Mouse (Mus musculus): ENCODE measurements at regions not wholly inside any gene's neighbourhood (a gene's known extent, or its start where the extent isn't known, plus 50 kb on each side); places are given as distances from the start of the nearest gene placed in this dataset.
A peak's percentile ranks its signal among the peaks of the same experiment; 100 is the strongest.

DNA sequence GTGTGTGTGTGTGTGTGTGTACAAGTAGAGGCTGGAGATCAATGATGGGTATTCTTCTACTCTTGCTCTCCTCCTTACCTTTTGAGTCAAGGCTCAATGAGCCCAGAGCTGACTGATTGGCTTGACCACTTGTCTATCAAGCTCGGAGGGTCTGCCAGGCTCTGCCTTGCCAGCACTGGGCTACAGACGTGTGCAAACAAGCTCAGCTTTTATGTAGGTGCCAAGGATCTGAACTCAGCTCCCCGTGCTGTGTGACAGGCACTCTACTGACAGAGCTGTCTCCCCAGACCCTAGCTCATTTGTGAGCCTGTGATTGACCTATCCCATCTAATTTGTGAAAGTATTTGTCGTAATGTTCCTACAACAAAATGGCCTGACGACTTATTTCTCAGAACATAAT, 54.2 kb upstream of the Cdc42bpa start:
- WGBS: 92% methylated on average over 5 of the region's 5 CpGs

DNA sequence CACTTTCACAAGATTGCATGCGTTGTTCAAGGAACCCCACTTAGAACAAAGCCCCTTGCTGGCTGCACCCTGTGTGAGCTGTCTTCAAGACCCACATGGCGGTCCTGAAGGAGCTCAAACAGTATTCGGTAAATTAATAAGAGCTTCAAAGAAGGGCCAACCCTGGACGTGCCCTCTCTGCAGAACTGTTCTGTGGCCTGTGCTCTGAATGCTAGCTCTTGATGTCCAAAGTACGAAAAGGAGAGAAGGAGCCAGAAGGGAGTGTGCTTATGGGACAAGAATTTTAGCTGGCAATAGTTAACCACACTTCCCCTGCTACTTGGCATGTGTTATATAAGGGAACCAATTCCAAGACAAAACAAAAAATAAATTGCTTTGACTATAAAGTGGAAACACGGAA, 67.6 kb upstream of the Cdc42bpa start:
- no peak for DNase-seq (ENCODE audit: low spot score)
- Histone ChIP-seq H3K36me3 (no peaks in the 10 kb centered on the region), H3K4me1 (no peaks in the 10 kb centered on the region), H3K27me3 (ENCODE audit: low read depth, poor library complexity, severe bottlenecking) (no peaks in the 10 kb centered on the region), H3K4me3 (no peak overlapping the region), H3K9me3 (replicated peaks) (peaks cover 6% of the 10 kb centered on the region; the same call in 1 of the 2 replicates), H3K27ac (replicated peaks) (no peak overlapping the region)
- 92% methylated on average over 6 of the region's 6 CpGs for WGBS

More for the DNA sequence above, 54.2 kb upstream of the Cdc42bpa start:
- H3K27ac ChIP-seq (replicated peaks): no peak overlapping the region
- H3K36me3 ChIP-seq: no peaks in the 10 kb centered on the region
- H3K9me3 ChIP-seq (replicated peaks): 0 out of 2 replicates have a peak, but pooled peaks cover under 1% of the 10 kb centered on the region
- no peaks in the 10 kb centered on the region for H3K4me1 ChIP-seq
- H3K4me3 ChIP-seq: no peak overlapping the region
- DNase-seq (ENCODE audit: low spot score): no peak
- no peaks in the 10 kb centered on the region for H3K27me3 ChIP-seq (ENCODE audit: low read depth, poor library complexity, severe bottlenecking)

DNA sequence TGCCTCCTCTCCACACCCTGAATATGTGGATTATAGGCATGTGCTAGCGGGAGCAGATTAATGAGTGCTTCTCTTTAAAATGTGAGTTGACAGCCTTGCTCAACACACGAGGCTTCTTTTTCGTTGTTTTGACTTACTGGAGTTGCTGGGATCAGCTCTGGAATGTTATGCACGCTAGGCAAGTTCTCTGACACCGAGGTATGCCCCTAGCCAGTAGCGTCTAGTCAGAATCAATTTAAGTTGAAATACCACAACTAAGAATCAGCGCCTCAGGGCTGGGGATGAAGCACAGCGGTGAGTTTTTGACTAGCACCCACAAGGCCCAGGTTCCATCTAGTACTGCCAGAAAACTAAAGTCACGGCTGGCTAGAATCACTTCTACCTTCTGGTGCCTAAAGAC, 72.4 kb upstream of the Cdc42bpa start:
- H3K9me3 ChIP-seq (replicated peaks): no peaks in the 10 kb centered on the region
- no peaks in the 10 kb centered on the region for H3K36me3 ChIP-seq
- H3K4me3 ChIP-seq: no peak overlapping the region
- no peak overlapping the region for H3K27ac ChIP-seq (replicated peaks)
- WGBS: 78% methylated on average over 9 of the region's 9 CpGs
- 0 out of 2 replicates have a peak, but pooled peaks cover 2% of the 10 kb centered on the region for H3K4me1 ChIP-seq
- no peaks in the 10 kb centered on the region for H3K27me3 ChIP-seq (ENCODE audit: low read depth, poor library complexity, severe bottlenecking)
- no peak for DNase-seq (ENCODE audit: low spot score)

GRCm38 (mm10) chr1:179881222-179881621, 77.7 kb upstream of the Ahctf1 start:
- Histone ChIP-seq H3K4me3 (no peak overlapping the region), H3K27me3 (ENCODE audit: low read depth, poor library complexity, severe bottlenecking) (no peaks in the 10 kb centered on the region), H3K4me1 (0 out of 2 replicates have a peak, but pooled peaks cover 4% of the 10 kb centered on the region), H3K27ac (replicated peaks) (no peak overlapping the region), H3K36me3 (no peaks in the 10 kb centered on the region), H3K9me3 (replicated peaks) (no peaks in the 10 kb centered on the region)
- DNase-seq (ENCODE audit: low spot score): no peak
- 85% methylated on average over 5 of the region's 5 CpGs for WGBS

DNA sequence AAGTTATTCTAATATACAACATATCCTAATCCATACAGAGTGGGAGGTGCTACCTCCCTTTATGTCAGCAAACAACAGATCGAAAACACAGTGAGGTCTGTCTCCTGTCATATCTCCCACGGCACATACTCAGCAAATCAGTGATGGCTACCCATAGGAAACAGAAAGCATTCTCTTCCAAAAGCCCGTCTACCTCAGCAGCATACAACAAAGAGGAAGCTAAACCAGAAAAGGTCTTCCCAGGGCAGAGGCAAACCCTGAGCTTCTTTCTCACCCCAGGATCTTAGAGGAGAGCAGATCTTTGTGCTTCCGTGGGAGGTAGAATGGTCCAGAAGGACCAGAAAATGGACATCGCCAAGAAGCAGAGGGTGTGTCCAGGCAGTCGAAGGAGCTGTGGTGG, 74.4 kb upstream of the Ahctf1 start:
- H3K36me3 ChIP-seq: no peaks in the 10 kb centered on the region
- H3K4me1 ChIP-seq: 0 out of 2 replicates have a peak, but pooled peaks cover 2% of the 10 kb centered on the region
- no peaks in the 10 kb centered on the region for H3K27me3 ChIP-seq (ENCODE audit: low read depth, poor library complexity, severe bottlenecking)
- WGBS: 88% methylated on average over 6 of the region's 6 CpGs
- DNase-seq (ENCODE audit: low spot score): no peak
- H3K4me3 ChIP-seq: no peak overlapping the region
- no peaks in the 10 kb centered on the region for H3K9me3 ChIP-seq (replicated peaks)
- no peak overlapping the region for H3K27ac ChIP-seq (replicated peaks)

DNA sequence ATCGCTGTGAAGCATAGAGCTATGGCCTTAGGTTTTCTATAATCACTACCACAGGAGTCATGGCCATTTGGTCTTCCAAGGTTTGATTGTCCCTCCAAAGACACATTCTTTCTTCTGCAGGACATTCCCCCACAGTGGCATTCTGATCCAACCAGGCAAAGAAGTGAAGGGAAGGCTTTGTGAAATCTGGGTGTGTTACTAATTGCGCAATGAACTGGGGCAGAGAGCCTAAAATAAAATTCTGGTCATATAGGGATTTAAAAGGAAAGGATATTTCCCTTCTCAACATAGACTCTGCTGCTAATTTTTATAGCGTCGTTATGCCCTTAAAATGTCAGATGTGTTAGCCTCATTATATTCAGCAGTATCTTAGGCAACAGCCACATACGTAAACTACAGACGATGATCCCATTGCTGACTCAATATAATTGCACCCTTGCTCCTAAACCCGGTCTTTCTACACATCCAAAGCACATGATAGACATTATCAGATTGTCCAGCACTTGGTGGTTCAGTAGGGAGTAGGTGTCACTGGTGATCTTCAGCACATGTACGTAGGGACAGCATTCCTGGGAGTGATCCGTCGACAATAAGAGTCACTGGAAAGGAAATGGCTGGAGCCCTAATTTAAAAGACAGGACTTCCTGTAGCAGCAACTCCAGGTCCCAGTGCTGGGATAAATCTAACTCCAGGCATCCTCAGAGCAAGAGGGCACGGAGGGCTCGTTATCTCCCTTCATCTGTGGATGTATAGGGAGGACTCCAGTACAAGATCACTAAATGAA, 70.5 kb upstream of the Ahctf1 start:
- Histone ChIP-seq H3K4me1 (no peaks in the 10 kb centered on the region), H3K9me3 (replicated peaks) (no peaks in the 10 kb centered on the region), H3K27me3 (ENCODE audit: low read depth, poor library complexity, severe bottlenecking) (no peaks in the 10 kb centered on the region), H3K27ac (replicated peaks) (no peak overlapping the region), H3K4me3 (no peak overlapping the region), H3K36me3 (no peaks in the 10 kb centered on the region)
- 90% methylated on average over 12 of the region's 12 CpGs for WGBS
- no peak for DNase-seq (ENCODE audit: low spot score)

- WGBS: 84% methylated on average over 3 of the region's 3 CpGs
- H3K36me3 ChIP-seq: no peaks in the 10 kb centered on the region
- H3K27ac ChIP-seq (replicated peaks): no peak overlapping the region
- DNase-seq (ENCODE audit: low spot score): no peak
- H3K4me1 ChIP-seq: no peaks in the 10 kb centered on the region
- no peak overlapping the region for H3K4me3 ChIP-seq
- H3K9me3 ChIP-seq (replicated peaks): no peaks in the 10 kb centered on the region
- H3K27me3 ChIP-seq (ENCODE audit: low read depth, poor library complexity, severe bottlenecking): no peaks in the 10 kb centered on the region
Measured at GRCm38 (mm10) chr1:179871961-179872360, 68.5 kb upstream of the Ahctf1 start.

- WGBS: 92% methylated on average over 9 of the region's 9 CpGs
- no peak overlapping the region for H3K4me3 ChIP-seq
- DNase-seq (ENCODE audit: low spot score): no peak
- H3K9me3 ChIP-seq (replicated peaks): no peaks in the 10 kb centered on the region
- no peaks in the 10 kb centered on the region for H3K27me3 ChIP-seq (ENCODE audit: low read depth, poor library complexity, severe bottlenecking)
- no peak overlapping the region for H3K27ac ChIP-seq (replicated peaks)
- H3K36me3 ChIP-seq: no peaks in the 10 kb centered on the region
- peaks cover 9% of the 10 kb centered on the region; the same call in 1 of the 2 replicates for H3K4me1 ChIP-seq
Measured at GRCm38 (mm10) chr1:179868656-179869055, 65.2 kb upstream of the Ahctf1 start.

DNA sequence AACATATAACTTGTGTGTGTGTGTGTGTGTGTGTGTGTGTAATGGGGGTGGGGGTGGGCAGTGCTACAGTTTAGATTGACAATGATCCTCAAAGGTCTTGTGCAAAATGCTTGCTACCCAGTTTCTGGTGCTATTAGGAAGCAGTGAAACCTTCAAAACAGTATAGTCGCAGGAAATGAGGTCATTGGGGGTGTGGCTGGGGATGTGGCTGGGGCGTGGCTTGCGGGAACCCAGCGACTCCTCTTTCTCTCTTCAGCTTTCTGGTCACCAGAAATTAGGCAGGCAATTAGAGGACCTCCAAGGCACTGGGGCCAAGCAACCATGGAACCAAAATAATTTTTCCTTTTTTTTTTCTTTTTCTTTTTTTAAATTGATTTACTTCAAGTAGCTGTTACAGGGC, 64.0 kb upstream of the Ahctf1 start:
- Histone ChIP-seq H3K4me1 (peaks cover 14% of the 10 kb centered on the region; the same call in 1 of the 2 replicates), H3K27me3 (ENCODE audit: low read depth, poor library complexity, severe bottlenecking) (no peaks in the 10 kb centered on the region), H3K36me3 (no peaks in the 10 kb centered on the region), H3K27ac (replicated peaks) (no peak overlapping the region), H3K4me3 (no peak overlapping the region), H3K9me3 (replicated peaks) (no peaks in the 10 kb centered on the region)
- no peak for DNase-seq (ENCODE audit: low spot score)
- 97% methylated on average over 4 of the region's 4 CpGs for WGBS

DNA sequence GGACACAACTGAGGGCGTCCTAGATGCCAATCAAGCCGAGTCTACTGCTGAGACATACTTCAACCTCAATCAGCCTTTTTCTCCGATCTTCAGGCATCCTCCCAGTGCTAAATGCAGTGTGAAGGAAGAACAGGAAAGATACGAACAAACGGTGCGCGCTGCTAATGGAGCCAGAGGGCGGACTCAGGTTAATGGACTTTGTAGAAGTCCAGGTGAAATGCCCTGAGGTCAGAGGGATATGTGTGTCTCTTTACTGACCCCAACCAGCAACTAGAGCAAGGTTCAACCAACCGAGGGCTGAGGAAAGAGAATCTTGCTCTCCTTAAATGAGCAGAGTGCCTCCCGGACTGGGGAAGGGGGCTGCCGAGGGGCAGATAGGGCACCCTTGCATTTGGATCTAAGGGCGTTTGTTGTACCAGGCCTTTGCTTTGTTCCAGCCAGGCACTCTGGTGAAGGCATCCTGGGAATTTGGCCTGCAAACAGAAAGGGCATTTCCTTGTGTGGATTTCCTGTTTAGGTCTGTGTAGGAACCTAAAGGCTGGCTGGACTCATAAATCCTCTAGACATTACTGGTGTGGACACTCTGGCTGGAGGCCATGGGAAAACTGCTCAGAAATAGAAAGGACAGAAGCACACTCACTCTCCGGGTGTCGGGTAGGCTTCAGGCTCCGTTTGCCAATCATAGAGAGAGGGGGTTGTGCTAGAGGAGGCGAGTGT, 62.7 kb upstream of the Ahctf1 start:
- Histone ChIP-seq H3K4me1 (peaks cover 14% of the 10 kb centered on the region; the same call in 1 of the 2 replicates), H3K36me3 (no peaks in the 10 kb centered on the region), H3K27me3 (ENCODE audit: low read depth, poor library complexity, severe bottlenecking) (no peaks in the 10 kb centered on the region), H3K4me3 (no peak overlapping the region), H3K27ac (replicated peaks) (peak overlapping the region; percentile 49; the same call in 1 of the 2 replicates), H3K9me3 (replicated peaks) (no peaks in the 10 kb centered on the region)
- 82% methylated on average over 16 of the region's 16 CpGs for WGBS
- no peak for DNase-seq (ENCODE audit: low spot score)

DNA sequence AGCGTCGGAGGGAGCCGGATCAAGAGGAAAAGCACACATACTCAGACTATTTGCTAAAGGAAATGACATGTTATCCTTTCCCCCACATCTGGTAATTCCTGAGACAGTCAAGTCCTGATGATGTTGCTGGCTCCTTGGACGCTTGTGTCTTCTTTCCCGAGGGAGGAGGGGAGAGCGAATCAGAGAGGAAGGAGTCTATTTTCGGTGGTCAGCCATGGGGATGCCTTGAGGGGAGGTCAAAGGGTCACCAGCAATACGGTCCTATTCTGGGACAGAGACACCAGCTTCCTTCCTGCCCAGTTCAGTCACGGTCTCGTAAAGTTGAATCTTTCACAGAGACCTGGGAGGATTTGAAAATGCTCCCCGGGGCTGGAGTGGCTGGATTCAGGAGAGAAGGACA, 62.1 kb upstream of the Ahctf1 start:
- Histone ChIP-seq H3K4me3 (no peak overlapping the region), H3K4me1 (peaks cover 14% of the 10 kb centered on the region; the same call in 1 of the 2 replicates), H3K27me3 (ENCODE audit: low read depth, poor library complexity, severe bottlenecking) (no peaks in the 10 kb centered on the region), H3K9me3 (replicated peaks) (no peaks in the 10 kb centered on the region), H3K36me3 (no peaks in the 10 kb centered on the region), H3K27ac (replicated peaks) (peak overlapping the region; percentile 49; the same call in 1 of the 2 replicates)
- no peak for DNase-seq (ENCODE audit: low spot score)
- 70% methylated on average over 11 of the region's 11 CpGs for WGBS

- H3K27me3 ChIP-seq (ENCODE audit: low read depth, poor library complexity, severe bottlenecking): no peaks in the 10 kb centered on the region
- H3K9me3 ChIP-seq (replicated peaks): no peaks in the 10 kb centered on the region
- no peak overlapping the region for H3K27ac ChIP-seq (replicated peaks)
- no peaks in the 10 kb centered on the region for H3K36me3 ChIP-seq
- 89% methylated on average over 5 of the region's 5 CpGs for WGBS
- no peak for DNase-seq (ENCODE audit: low spot score)
- H3K4me3 ChIP-seq: no peak overlapping the region
- peaks cover 15% of the 10 kb centered on the region; the same call in 1 of the 2 replicates for H3K4me1 ChIP-seq
Measured at GRCm38 (mm10) chr1:179864537-179865226, 61.2 kb upstream of the Ahctf1 start.

All from midbrain, embryonic 10.5 days (tissue).